Mouse (Mus musculus) lung, adult 2 months (tissue): ENCODE measurements around the gene Ssh2.

Experiments
- CTCF ChIP-seq: fragments of 200-500 bp; IDR thresholded peaks from 2 replicates; pipeline ENCODE4 v1.5.1; 2011; ENCODE audit warnings: mild to moderate bottlenecking, low read length, control low read depth; ENCODE audit not compliant: insufficient read depth
- POLR2A ChIP-seq: fragments of 200-500 bp; IDR thresholded peaks from 2 replicates; pipeline ENCODE4 v1.6.1; 2011; ENCODE audit warnings: low read depth, mild to moderate bottlenecking, control low read depth, low read length, borderline replicate concordance; ENCODE audit errors: extremely low read depth

DNA sequence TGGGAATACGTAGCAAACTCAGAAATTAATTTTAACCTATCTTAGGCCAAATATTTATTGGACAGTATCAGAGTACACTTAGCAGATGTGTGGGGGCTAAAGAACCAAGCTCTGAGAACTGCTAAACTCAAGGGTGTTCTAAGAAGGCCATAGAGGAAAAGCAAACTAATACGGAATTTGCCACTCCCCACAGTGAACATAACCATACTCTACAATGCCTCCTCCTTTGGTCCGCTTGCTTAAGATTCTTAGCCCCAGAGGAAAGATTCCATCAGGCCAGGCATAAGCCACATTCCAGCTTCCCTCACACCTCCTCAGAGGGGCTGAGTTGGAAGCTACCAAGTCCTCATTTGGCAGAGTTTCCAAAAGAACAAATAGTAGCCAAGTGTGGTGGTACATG, 165.1 kb downstream of the Ssh2 start:
- no peak for TF ChIP-seq CTCF
- no peak for TF ChIP-seq POLR2A
